Mouse (Mus musculus) C3H10T1/2 (cell line): Measurements from ENCODE around the gene Slc7a6os. TPM values are rescaled to one million over a fixed set of nuclear protein-coding genes. Genes with fewer than 3 reads are reported as not detected.

ENCODE experiments used
- polyA plus RNA-seq, 2 experiments: library from polyadenylated mRNA; unstranded; fragments of >200 nt; fragmentation: generic; extraction: Trizol; gene quantifications; one replicate each; pipeline ENCODE4 v1.2.1; 2012; ENCODE audit warnings: missing spikeins in 2 of 2

The Slc7a6os gene
- polyA plus RNA-seq = 10 to 100 TPM in 1 of 2 experiments, 1 to 10 TPM in 1; 7.1 to 30.0 TPM

GRCm38 (mm10) chr8:106210821-106211345 is at the start of gene Slc7a6os, which contains the start of gene Prmt7:
Gene Slc7a6os (minus strand): TSS chr8:106210935.
Gene Prmt7 (plus strand): TSS chr8:106210936.

DNA sequence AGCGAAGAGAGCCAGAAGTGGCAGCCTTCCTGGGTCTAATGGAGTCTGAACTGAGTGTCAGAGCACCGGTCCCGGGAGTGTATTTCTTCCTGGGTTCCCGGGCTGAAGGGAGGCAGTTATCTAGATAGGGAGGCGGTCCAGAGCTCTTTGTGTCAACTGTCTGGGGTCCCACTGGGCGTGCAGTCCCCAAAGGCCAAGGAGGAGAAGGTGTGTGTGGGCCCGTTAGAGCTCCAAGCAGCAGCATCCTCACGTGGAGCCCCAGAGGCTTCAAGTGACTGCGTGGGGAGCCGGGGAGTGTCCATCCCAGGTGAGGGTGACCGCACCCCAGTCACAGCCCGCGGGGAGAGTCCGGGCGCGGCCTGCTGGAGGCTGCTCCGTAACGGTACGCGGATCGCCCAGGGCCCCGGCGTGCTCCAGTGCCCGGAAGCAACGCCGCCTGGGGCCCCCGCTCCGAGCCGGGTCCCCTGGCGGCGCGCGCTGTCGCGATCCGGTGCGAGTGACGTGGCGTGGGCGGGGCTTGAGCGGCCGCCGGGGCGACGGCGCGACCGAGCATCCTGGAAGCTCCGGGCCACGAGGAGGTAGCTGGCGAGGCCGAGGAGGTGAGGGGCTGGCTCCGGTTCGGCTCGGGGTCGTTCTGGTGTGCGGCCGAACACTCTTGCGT is 42.2 kb downstream of the Slc7a6os start, which contains the start of gene Slc7a6:
Gene Slc7a6, plus strand, starts transcription at position 502 of the 661 bp plus-strand sequence.

Other genes starting within 250 kb of the Slc7a6os start
- 10 to 100 TPM; 18.7 to 66.1 TPM for gene Slc12a4, start 244.8 kb downstream of the Slc7a6os start, polyA plus RNA-seq
- not detected for gene Dpep3, start 231.5 kb downstream of the Slc7a6os start, polyA plus RNA-seq
- 10 to 100 TPM in 1 of 2 experiments, 1 to 10 TPM in 1; 7.9 to 13.1 TPM for gene Dus2, start 219.6 kb downstream of the Slc7a6os start, polyA plus RNA-seq
- under 1 TPM; 0.05 to 0.28 TPM for gene Dpep2nb, start 205.0 kb downstream of the Slc7a6os start, polyA plus RNA-seq
- gene Ddx28, start 199.1 kb downstream of the Slc7a6os start, polyA plus RNA-seq = 10 to 100 TPM; 10.6 to 13.9 TPM
- gene Nfatc3, start 152.1 kb downstream of the Slc7a6os start, polyA plus RNA-seq = 1 to 10 TPM in 1 of 2 experiments, under 1 TPM in 1; 0.91 to 9.6 TPM
- under 1 TPM; 0.14 to 0.19 TPM for gene Esrp2, start 74.0 kb downstream of the Slc7a6os start, polyA plus RNA-seq
- 10 to 100 TPM in 1 of 2 experiments, 1 to 10 TPM in 1; 8.0 to 20.9 TPM for gene Pla2g15, start 60.5 kb downstream of the Slc7a6os start, polyA plus RNA-seq
- gene Slc7a6, start 42.1 kb downstream of the Slc7a6os start, polyA plus RNA-seq = 10 to 100 TPM in 1 of 2 experiments, 1 to 10 TPM in 1; 3.5 to 10.8 TPM
- gene Prmt7, start within 50 bp of the Slc7a6os start, polyA plus RNA-seq = 10 to 100 TPM; 22.0 to 39.1 TPM
- gene Smpd3, start 127.1 kb upstream of the Slc7a6os start, polyA plus RNA-seq = under 1 TPM; 0.26 to 0.87 TPM
- 10 to 100 TPM in 1 of 2 experiments, under 1 TPM in 1; 0.73 to 12.1 TPM for gene Zfp90, start 204.4 kb upstream of the Slc7a6os start, polyA plus RNA-seq